Mouse (Mus musculus) MEL (cell line): ENCODE measurements at regions not wholly inside any gene's neighbourhood (a gene's known extent, or its start where the extent isn't known, plus 50 kb on each side); places are given as distances from the start of the nearest gene placed in this dataset.
A peak's percentile ranks its signal among the peaks of the same experiment; 100 is the strongest.

ENCODE experiments used
- DNase-seq: peaks from one replicate; pipeline ENCODE4 v3.0.0; 2011; ENCODE audit warnings: low read depth, low spot score
- H3K27ac ChIP-seq: 2 replicates; pipeline ENCODE4 v1.5.1; 2012; ENCODE audit warnings: low read depth, mild to moderate bottlenecking, control low read depth, low read length, moderate library complexity; ENCODE audit not compliant: control insufficient read depth
- H3K27me3 ChIP-seq, 2 experiments: fragments of 150-350 bp in 1 of 2; sonication (generic) in 1 of 2; 2 replicates each; pipeline ENCODE4 v1.6.1; 2012; ENCODE audit warnings: low read length in 2 of 2, mild to moderate bottlenecking in 2 of 2, improper control_type of control experiment in 1 of 2, moderate library complexity in 1 of 2; ENCODE audit not compliant: insufficient read depth in 2 of 2, control insufficient read depth in 1 of 2
- H3K36me3 ChIP-seq, 2 experiments: 2 replicates each; pipeline ENCODE4 v1.6.1; 2012 to 2014; ENCODE audit warnings: low read length in 2 of 2, improper control_type of control experiment in 1 of 2, inconsistent platforms in 1 of 2, mild to moderate bottlenecking in 1 of 2; ENCODE audit not compliant: insufficient read depth in 2 of 2, control insufficient read depth in 1 of 2
- H3K4me1 ChIP-seq, 2 experiments: fragments of 150-350 bp in 1 of 2; sonication (generic) in 1 of 2; 2 replicates each; pipeline ENCODE4 v1.6.1; 2012; ENCODE audit warnings: low read length in 2 of 2, improper control_type of control experiment in 1 of 2, mild to moderate bottlenecking in 1 of 2; ENCODE audit not compliant: insufficient read depth in 2 of 2, control insufficient read depth in 1 of 2
- H3K4me3 ChIP-seq, 2 experiments: fragments of 150-350 bp in 1 of 2; sonication (generic) in 1 of 2; 2 replicates each; pipeline ENCODE4 v1.5.1; 2012; ENCODE audit warnings: low read depth in 2 of 2, low read length in 2 of 2, mild to moderate bottlenecking in 2 of 2, moderate library complexity in 2 of 2, control low read depth in 1 of 2, improper control_type of control experiment in 1 of 2; ENCODE audit not compliant: control insufficient read depth in 1 of 2, insufficient read depth in 1 of 2
- H3K79me2 ChIP-seq: 2 replicates; pipeline ENCODE4 v1.6.1; 2012; ENCODE audit warnings: mild to moderate bottlenecking, low read length, moderate library complexity; ENCODE audit not compliant: control insufficient read depth, poor library complexity, insufficient read depth
- H3K9ac ChIP-seq: 2 replicates; pipeline ENCODE4 v1.6.1; 2012; ENCODE audit warnings: low read depth, mild to moderate bottlenecking, control low read depth, low read length, moderate library complexity; ENCODE audit not compliant: control insufficient read depth, poor library complexity, severe bottlenecking
- H3K9me3 ChIP-seq: fragments of 150-350 bp; sonication (generic); replicated peaks from 2 replicates; pipeline ENCODE4 v1.6.1; 2012; ENCODE audit warnings: mild to moderate bottlenecking, low read length, improper control_type of control experiment, moderate library complexity; ENCODE audit not compliant: insufficient read depth
- BHLHE40 ChIP-seq: IDR thresholded peaks from 2 replicates; pipeline ENCODE4 v1.6.1; 2012; ENCODE audit warnings: low read depth, mild to moderate bottlenecking, inconsistent platforms, low read length, improper control_type of control experiment, borderline replicate concordance
- CHD1 ChIP-seq: IDR thresholded peaks from 2 replicates; pipeline ENCODE4 v1.6.1; 2012; ENCODE audit warnings: low read depth, mild to moderate bottlenecking, inconsistent platforms, low read length, improper control_type of control experiment
- CHD2 ChIP-seq: IDR thresholded peaks from 2 replicates; pipeline ENCODE4 v1.6.1; 2011; ENCODE audit warnings: low read length, improper control_type of control experiment
- CTCF ChIP-seq, 3 experiments: IDR thresholded peaks in 2 of 3; conservative IDR thresholded peaks in 1 of 3; 2 replicates each; pipeline ENCODE4 v1.5.1; 2011 to 2012; ENCODE audit warnings: low read length in 3 of 3, low read depth in 2 of 3, mild to moderate bottlenecking in 2 of 3, improper control_type of control experiment in 1 of 3, inconsistent platforms in 1 of 3, mixed read lengths in 1 of 3, moderate library complexity in 1 of 3; ENCODE audit not compliant: control insufficient read depth in 1 of 3, insufficient read depth in 1 of 3, poor library complexity in 1 of 3, severe bottlenecking in 1 of 3
- E2F4 ChIP-seq: IDR thresholded peaks from 2 replicates; pipeline ENCODE4 v1.6.1; 2011; ENCODE audit warnings: low read depth, low read length, improper control_type of control experiment, borderline replicate concordance
- ELF1 ChIP-seq: IDR thresholded peaks from 2 replicates; pipeline ENCODE4 v1.6.1; 2014; ENCODE audit warnings: low read depth, mild to moderate bottlenecking, inconsistent platforms, low read length, improper control_type of control experiment, moderate library complexity
- EP300 ChIP-seq, 2 experiments: IDR thresholded peaks; 2 replicates each; pipeline ENCODE4 v1.6.1; 2011; ENCODE audit warnings: improper control_type of control experiment in 2 of 2, low read length in 2 of 2, low read depth in 1 of 2, mild to moderate bottlenecking in 1 of 2
- ETS1 ChIP-seq: IDR thresholded peaks from 2 replicates; pipeline ENCODE4 v1.6.1; 2012; ENCODE audit warnings: low read depth, mild to moderate bottlenecking, inconsistent platforms, low read length, improper control_type of control experiment, moderate library complexity
- GABPA ChIP-seq: IDR thresholded peaks from 2 replicates; pipeline ENCODE4 v1.6.1; 2012; ENCODE audit warnings: low read depth, mild to moderate bottlenecking, inconsistent platforms, low read length, improper control_type of control experiment, moderate library complexity
- GATA1 ChIP-seq: IDR thresholded peaks from 2 replicates; pipeline ENCODE4 v1.6.1; 2011; ENCODE audit warnings: low read depth, low read length, improper control_type of control experiment
- HCFC1 ChIP-seq: IDR thresholded peaks from 2 replicates; pipeline ENCODE4 v1.6.1; 2012; ENCODE audit warnings: low read depth, mild to moderate bottlenecking, inconsistent platforms, low read length, improper control_type of control experiment, moderate library complexity
- JUND ChIP-seq: IDR thresholded peaks from 2 replicates; pipeline ENCODE4 v1.6.1; 2011; ENCODE audit warnings: low read depth, mild to moderate bottlenecking, improper control_type of control experiment, low read length
- KAT2A ChIP-seq: conservative IDR thresholded peaks from 2 replicates; pipeline ENCODE4 v1.6.1; 2012; ENCODE audit warnings: low read depth, low read length, improper control_type of control experiment, inconsistent platforms
- MAFK ChIP-seq: IDR thresholded peaks from 2 replicates; pipeline ENCODE4 v1.6.1; 2011; ENCODE audit warnings: low read depth, mild to moderate bottlenecking, low read length, improper control_type of control experiment, borderline replicate concordance
- MAX ChIP-seq: IDR thresholded peaks from 2 replicates; pipeline ENCODE4 v1.6.1; 2011; ENCODE audit warnings: low read length, improper control_type of control experiment
- MAZ ChIP-seq: IDR thresholded peaks from 2 replicates; pipeline ENCODE4 v1.6.1; 2012; ENCODE audit warnings: low read depth, mild to moderate bottlenecking, inconsistent platforms, low read length, improper control_type of control experiment
- MEF2A ChIP-seq: IDR thresholded peaks from 2 replicates; pipeline ENCODE4 v1.6.1; 2014; ENCODE audit warnings: low read depth, mild to moderate bottlenecking, inconsistent platforms, low read length, improper control_type of control experiment; ENCODE audit not compliant: poor library complexity, insufficient replicate concordance, severe bottlenecking; ENCODE audit errors: extremely low read depth
- MXI1 ChIP-seq: IDR thresholded peaks from 2 replicates; pipeline ENCODE4 v1.6.1; 2011; ENCODE audit warnings: mild to moderate bottlenecking, low read depth, low read length, improper control_type of control experiment
- MYB ChIP-seq: IDR thresholded peaks from 2 replicates; pipeline ENCODE4 v1.6.1; 2011; ENCODE audit warnings: mild to moderate bottlenecking, low read depth, low read length, improper control_type of control experiment
- MYC ChIP-seq: IDR thresholded peaks from 2 replicates; pipeline ENCODE4 v1.6.1; 2011; ENCODE audit warnings: low read depth, mild to moderate bottlenecking, low read length, improper control_type of control experiment, moderate library complexity
- NRF1 ChIP-seq: IDR thresholded peaks from 2 replicates; pipeline ENCODE4 v1.6.1; 2014; ENCODE audit warnings: low read depth, mild to moderate bottlenecking, inconsistent platforms, low read length, improper control_type of control experiment, moderate library complexity; ENCODE audit not compliant: poor library complexity, insufficient read depth, severe bottlenecking
- POLR2A ChIP-seq, 2 experiments: IDR thresholded peaks; 2 replicates each; pipeline ENCODE4 v1.6.1; 2011 to 2012; ENCODE audit warnings: low read length in 2 of 2, mild to moderate bottlenecking in 2 of 2, control low read depth in 1 of 2, improper control_type of control experiment in 1 of 2, low read depth in 1 of 2, moderate library complexity in 1 of 2; ENCODE audit not compliant: control insufficient read depth in 1 of 2, insufficient read depth in 1 of 2, poor library complexity in 1 of 2
- POLR2AphosphoS2 ChIP-seq: IDR thresholded peaks from 2 replicates; pipeline ENCODE4 v1.6.1; 2011; ENCODE audit warnings: low read length, improper control_type of control experiment
- POLR2AphosphoS5 ChIP-seq: IDR thresholded peaks from 2 replicates; pipeline ENCODE4 v1.6.1; 2012; ENCODE audit warnings: low read depth, borderline replicate concordance, mild to moderate bottlenecking, inconsistent platforms, low read length, moderate library complexity, mixed read lengths
- RAD21 ChIP-seq: IDR thresholded peaks from 2 replicates; pipeline ENCODE4 v1.6.1; 2011; ENCODE audit warnings: mild to moderate bottlenecking, low read depth, low read length, improper control_type of control experiment
- RCOR1 ChIP-seq: IDR thresholded peaks from 2 replicates; pipeline ENCODE4 v1.6.1; 2012; ENCODE audit warnings: low read depth, mild to moderate bottlenecking, inconsistent platforms, low read length, improper control_type of control experiment
- SIN3A ChIP-seq: IDR thresholded peaks from 2 replicates; pipeline ENCODE4 v1.6.1; 2012; ENCODE audit warnings: low read length, improper control_type of control experiment, inconsistent platforms
- SMC3 ChIP-seq: IDR thresholded peaks from 2 replicates; pipeline ENCODE4 v1.6.1; 2011; ENCODE audit warnings: low read depth, low read length, improper control_type of control experiment
- TAL1 ChIP-seq: IDR thresholded peaks from 2 replicates; pipeline ENCODE4 v1.6.1; 2012; ENCODE audit warnings: mild to moderate bottlenecking, inconsistent platforms, low read length, moderate library complexity, mixed read lengths
- TBP ChIP-seq: IDR thresholded peaks from 2 replicates; pipeline ENCODE4 v1.8.0; 2011; ENCODE audit warnings: low read depth, low read length, improper control_type of control experiment
- TCF12 ChIP-seq: IDR thresholded peaks from 2 replicates; pipeline ENCODE4 v1.6.1; 2014; ENCODE audit warnings: low read depth, mild to moderate bottlenecking, inconsistent platforms, low read length, improper control_type of control experiment, moderate library complexity
- UBTF ChIP-seq: IDR thresholded peaks from 2 replicates; pipeline ENCODE4 v1.6.1; 2012; ENCODE audit warnings: low read depth, mild to moderate bottlenecking, inconsistent platforms, low read length, improper control_type of control experiment, moderate library complexity, borderline replicate concordance; ENCODE audit not compliant: insufficient read depth
- USF1 ChIP-seq: IDR thresholded peaks from 2 replicates; pipeline ENCODE4 v1.6.1; 2014; ENCODE audit warnings: low read depth, mild to moderate bottlenecking, inconsistent platforms, low read length, improper control_type of control experiment, moderate library complexity
- USF2 ChIP-seq, 2 experiments: IDR thresholded peaks; 2 replicates each; pipeline ENCODE4 v1.6.1; 2011 to 2012; ENCODE audit warnings: improper control_type of control experiment in 2 of 2, low read length in 2 of 2, borderline replicate concordance in 1 of 2, inconsistent platforms in 1 of 2, low read depth in 1 of 2, mild to moderate bottlenecking in 1 of 2; ENCODE audit not compliant: insufficient read depth in 1 of 2
- ZC3H11A ChIP-seq: IDR thresholded peaks from 2 replicates; pipeline ENCODE4 v1.6.1; 2012; ENCODE audit warnings: low read depth, mild to moderate bottlenecking, inconsistent platforms, low read length, improper control_type of control experiment
- ZKSCAN1 ChIP-seq: IDR thresholded peaks from 2 replicates; pipeline ENCODE4 v1.6.1; 2012; ENCODE audit warnings: low read depth, mild to moderate bottlenecking, inconsistent platforms, low read length, improper control_type of control experiment, moderate library complexity
- ZMIZ1 ChIP-seq: IDR thresholded peaks from 2 replicates; pipeline ENCODE4 v1.6.1; 2012; ENCODE audit warnings: low read depth, mild to moderate bottlenecking, inconsistent platforms, low read length, improper control_type of control experiment, moderate library complexity
- ZNF384 ChIP-seq: IDR thresholded peaks from 2 replicates; pipeline ENCODE4 v1.6.1; 2012; ENCODE audit warnings: low read depth, mild to moderate bottlenecking, inconsistent platforms, low read length, improper control_type of control experiment

- H3K4me1 ChIP-seq = peaks cover 20 to 49% of the 10 kb centered on the region in 2 experiments
- H3K27me3 ChIP-seq = no peaks in the 10 kb centered on the region
- no peaks in the 10 kb centered on the region for H3K79me2 ChIP-seq
- no peak overlapping the region for H3K9ac ChIP-seq
- no peaks in the 10 kb centered on the region for H3K9me3 ChIP-seq
- no peak overlapping the region for H3K4me3 ChIP-seq
- DNase-seq = peak; percentile 56
- peak overlapping the region; percentile 26 for H3K27ac ChIP-seq
- H3K36me3 ChIP-seq = peaks cover 0 to 34% of the 10 kb centered on the region in 2 experiments; a peak in 2 of 4 replicates
- TF ChIP-seq TAL1 (no peak), USF2 (IDR thresholded peaks at IDR 0.05; ENCODE audit: borderline replicate concordance in 1 of 2, insufficient read depth in 1 of 2, low read depth in 1 of 2, low read length in 2 of 2) (no peak), USF1 (no peak), MEF2A (no peak), GATA1 (peak; percentile 65), CHD2 (no peak), RCOR1 (peak; percentile 47; the same call in 1 of the 2 replicates), CHD1 (no peak), ELF1 (no peak), MXI1 (peak; percentile 44), UBTF (no peak), E2F4 (no peak), ZMIZ1 (no peak), MYC (0 out of 2 replicates have a peak, but pooled peaks have one; percentile 30), POLR2AphosphoS2 (no peak), MAFK (no peak), SMC3 (no peak), HCFC1 (no peak), NRF1 (no peak), MYB (no peak), POLR2A (IDR thresholded peaks at IDR 0.05; ENCODE audit: control insufficient read depth in 1 of 2, insufficient read depth in 1 of 2, low read depth in 1 of 2, low read length in 2 of 2, poor library complexity in 1 of 2) (no peak), EP300 (IDR thresholded peaks at IDR 0.05; ENCODE audit: low read depth in 1 of 2, low read length in 2 of 2) (peak; percentile 39 to 50; a peak in 3 of 4 replicates), ETS1 (peak; percentile 56; the same call in 1 of the 2 replicates), GABPA (no peak), MAZ (no peak), SIN3A (no peak), RAD21 (no peak), TCF12 (peak; percentile 30; the same call in 1 of the 2 replicates), CTCF (IDR thresholded peaks at IDR 0.05 in 2 of 3, conservative IDR thresholded peaks at IDR 0.05 in 1 of 3; ENCODE audit: control insufficient read depth in 1 of 3, insufficient read depth in 1 of 3, low read depth in 2 of 3, low read length in 3 of 3, poor library complexity in 1 of 3, severe bottlenecking in 1 of 3) (no peak), ZC3H11A (no peak), KAT2A (no peak), ZNF384 (no peak), ZKSCAN1 (no peak), MAX (no peak), POLR2AphosphoS5 (no peak), TBP (no peak), BHLHE40 (no peak), JUND (peak; percentile 92)
Observed at GRCm38 (mm10) chr13:35604765-35605164, 54.9 kb upstream of the Cdyl start.
